ENCODE assay signal across 24 mouse cellular contexts in genomic region chr2:153842854-153843253, GRCm38 (mm10). TPM values are rescaled to one million over a fixed set of nuclear protein-coding genes. Genes with fewer than 3 reads are reported as not detected.
"Had no signal": no experiment of that assay in that cellular context is flagged by ENCODE, and none has a peak within 500 bp of the region (broad histone marks: within the 10 kb centered on the region; RNA-seq: fewer than 3 reads in every experiment).

No protein-coding gene starts in this region.

- H3K4me3 ChIP-seq: layer of hippocampus, adult 2 months; left cerebral cortex, adult 2 months; liver, embryonic 13.5 days; stomach, embryonic 15.5 days had no signal

- H3K4me2 ChIP-seq: liver, embryonic 13.5 days; midbrain, embryonic 11.5 days; stomach, embryonic 15.5 days had no signal

- H3K36me3 ChIP-seq: liver, embryonic 13.5 days; stomach, embryonic 15.5 days had no signal

- DNase-seq: kidney, postnatal 14 days; kidney, postnatal 4 days; layer of hippocampus, adult 9-11 months; layer of hippocampus, postnatal 36 days; liver, embryonic 13.5 days; lung, adult 2 months; lung, postnatal 14 days; lung, postnatal 4 days; midbrain, embryonic 14.5 days; thymus, postnatal 25 days had no signal

- H3K9me3 ChIP-seq: liver, embryonic 13.5 days; stomach, embryonic 15.5 days had no signal

- H3K27me3 ChIP-seq: liver, embryonic 13.5 days; stomach, embryonic 15.5 days had no signal

- H3K9ac ChIP-seq: liver, embryonic 13.5 days; stomach, embryonic 15.5 days had no signal

- H3K27ac ChIP-seq: layer of hippocampus, adult 2 months; left cerebral cortex, adult 2 months; liver, embryonic 13.5 days; stomach, embryonic 15.5 days had no signal

- H3K4me1 ChIP-seq: liver, embryonic 13.5 days; stomach, embryonic 15.5 days had no signal

RNA-seq across cellular contexts. Expression of gene Sun5, which starts 28.0 kb away (rescaled TPM):
- polyA plus RNA-seq: kidney, embryonic 16.5 days; limb, embryonic 11.5 days; limb, embryonic 14.5 days; liver, adult 2 months; liver, embryonic 13.5 days; liver, embryonic 16.5 days; lung, adult 2 months; lung, embryonic 16.5 days; midbrain, embryonic 11.5 days; midbrain, embryonic 14.5 days; midbrain, postnatal 0 days; neural tube, embryonic 11.5 days; neural tube, embryonic 14.5 days; stomach, embryonic 15.5 days; thymus, postnatal 0 days had no signal

RNA-seq across cellular contexts. Expression of gene Bpifb2, which starts 32.0 kb away (rescaled TPM):
- polyA plus RNA-seq: kidney, embryonic 16.5 days; liver, adult 2 months; liver, embryonic 13.5 days; liver, embryonic 16.5 days; lung, adult 2 months; lung, embryonic 16.5 days; midbrain, embryonic 11.5 days; midbrain, embryonic 14.5 days; neural tube, embryonic 11.5 days; neural tube, embryonic 14.5 days; stomach, embryonic 15.5 days had no signal

RNA-seq across cellular contexts. Expression of gene Bpifb6, which starts 57.3 kb away (rescaled TPM):
- polyA plus RNA-seq: kidney, embryonic 16.5 days; limb, embryonic 11.5 days; limb, embryonic 14.5 days; liver, adult 2 months; liver, embryonic 13.5 days; liver, embryonic 16.5 days; lung, adult 2 months; lung, embryonic 16.5 days; midbrain, embryonic 11.5 days; midbrain, embryonic 14.5 days; midbrain, postnatal 0 days; neural tube, embryonic 11.5 days; neural tube, embryonic 14.5 days; stomach, embryonic 15.5 days; thymus, postnatal 0 days had no signal
